22 mouse cellular contexts compared by ENCODE assay signal in the genomic region with DNA sequence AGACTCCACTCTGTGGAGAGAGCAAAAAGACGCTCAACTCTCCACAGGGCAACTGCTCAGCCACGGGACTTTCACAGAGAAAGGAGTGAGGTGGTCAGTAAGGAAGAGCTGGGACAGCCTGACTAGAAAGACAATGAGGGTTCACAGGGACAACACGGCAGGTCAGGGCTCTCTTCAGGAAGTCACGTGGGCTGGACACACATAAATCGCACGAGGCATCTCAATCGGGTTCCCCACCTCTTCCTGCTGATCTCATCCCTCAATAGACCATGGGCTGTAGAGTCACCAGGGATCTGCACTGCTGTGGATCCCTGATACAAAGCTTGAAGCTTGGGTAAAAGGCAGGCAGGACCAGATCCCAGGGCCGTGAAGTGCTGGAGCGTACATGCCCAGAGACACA. TPM values are rescaled to one million over a fixed set of nuclear protein-coding genes. Genes with fewer than 3 reads are reported as not detected.
A peak's percentile ranks its signal among the peaks of the same experiment; 100 is the strongest.
DNase-seq lines count a peak whose midpoint lies in the region; ATAC-seq lines count a peak whose summit lies in the region.
"Had no signal": no experiment of that assay in that cellular context is flagged by ENCODE, and none has a peak within 500 bp of the region (broad histone marks: within the 10 kb centered on the region; RNA-seq: fewer than 3 reads in every experiment).

No protein-coding gene starts in this region.

- H3K9me3 ChIP-seq in kidney, embryonic 14.5 days (ENCODE audit: control insufficient read depth, low read length): no peaks in the 10 kb centered on the region
- H3K9me3 ChIP-seq: forebrain, embryonic 13.5 days; heart, embryonic 15.5 days; limb, embryonic 13.5 days; liver, embryonic 13.5 days; midbrain, embryonic 12.5 days had no signal

- H3K4me2 ChIP-seq in kidney, embryonic 14.5 days (replicated peaks; ENCODE audit: low read depth, low read length): no peak overlapping the region
- H3K4me2 ChIP-seq: forebrain, embryonic 13.5 days; heart, embryonic 15.5 days; limb, embryonic 13.5 days; liver, embryonic 13.5 days; midbrain, embryonic 12.5 days had no signal

- no peak for ATAC-seq in kidney, embryonic 14.5 days (ENCODE audit: low FRiP score, low TSS enrichment)

- peaks cover 57% of the 10 kb centered on the region for H3K36me3 ChIP-seq in kidney, embryonic 14.5 days (ENCODE audit: control insufficient read depth, insufficient read depth, low read length)
- H3K36me3 ChIP-seq: midbrain, embryonic 12.5 days had no signal

- peak; percentile 85 for DNase-seq in heart, adult 11 months
- DNase-seq in heart, postnatal 4 days: no peak
- peak; percentile 44 for DNase-seq in kidney, adult 11 months
- peak; percentile 16 for DNase-seq in urinary bladder, adult 2 months (ENCODE audit: low spot score)
- DNase-seq in urinary bladder, adult 18-20 months (ENCODE audit: low spot score in 2 of 2): no peak
- no peak for DNase-seq in right cerebral cortex, postnatal 36 days (ENCODE audit: low spot score in 2 of 2)
- DNase-seq in spleen, postnatal 10 days (ENCODE audit: low spot score in 2 of 2): no peak
- DNase-seq: adrenal gland, postnatal 36 days; cerebellum, adult 9-10 months; gastrocnemius, postnatal 36 days; liver, embryonic 13.5 days; lung, adult 2 months; thymus, adult 2 months; thymus, postnatal 4 days had no signal

- H3K4me1 ChIP-seq in kidney, embryonic 14.5 days (ENCODE audit: control insufficient read depth, insufficient read depth, low read length): no peaks in the 10 kb centered on the region

- no peaks in the 10 kb centered on the region for H3K27me3 ChIP-seq in kidney, embryonic 14.5 days (ENCODE audit: control insufficient read depth, insufficient read depth, low read length)
- H3K27me3 ChIP-seq: heart, embryonic 15.5 days; limb, embryonic 13.5 days; liver, embryonic 13.5 days had no signal

- H3K9ac ChIP-seq in kidney, embryonic 14.5 days (ENCODE audit: low read depth, low read length): no peak overlapping the region
- H3K9ac ChIP-seq: forebrain, embryonic 13.5 days; heart, embryonic 15.5 days; limb, embryonic 13.5 days; liver, embryonic 13.5 days; midbrain, embryonic 12.5 days had no signal

- 73% methylated on average over 9 of the region's 9 CpGs for WGBS in kidney, embryonic 14.5 days

- no peak overlapping the region for H3K27ac ChIP-seq in kidney, embryonic 14.5 days (ENCODE audit: low read depth, low read length)
- H3K27ac ChIP-seq: forebrain, embryonic 13.5 days; hindbrain, postnatal 0 days; limb, embryonic 13.5 days; liver, embryonic 13.5 days; midbrain, embryonic 12.5 days; stomach, postnatal 0 days had no signal

- H3K4me3 ChIP-seq in kidney, embryonic 14.5 days (ENCODE audit: low read length): no peak overlapping the region
- H3K4me3 ChIP-seq: forebrain, embryonic 13.5 days; heart, embryonic 15.5 days; limb, embryonic 13.5 days; liver, embryonic 13.5 days; midbrain, embryonic 12.5 days had no signal

RNA-seq across cellular contexts. Expression of gene Dgki, which starts 53.6 kb away (rescaled TPM):
- total RNA-seq in heart, postnatal 4 days (2021): under 1 TPM; 0.67 to 0.70 TPM
- 0.27 and 0.43 TPM in 2 replicates for polyA plus RNA-seq in kidney, embryonic 14.5 days (2014; fragmentation: Nextera tagmentation; extraction: Ambion mirVana)
- 1.5 and 2.7 TPM in 2 replicates for polyA plus RNA-seq in urinary bladder, adult 2 months (2012; rRNA removed)
- total RNA-seq: neutrophil, adult 5-6 weeks had no signal

Comparison
In these comparisons a context has a peak if more than half of its experiments do, and no peak if none do; other contexts are left out.
1. DNase-seq: peak in heart, adult 11 months (single experiment), kidney, adult 11 months (single experiment) and urinary bladder, adult 2 months (single experiment); none in heart, postnatal 4 days (single experiment), urinary bladder, adult 18-20 months (0 of 2), right cerebral cortex, postnatal 36 days (0 of 2) and spleen, postnatal 10 days (0 of 2).